24 mouse cellular contexts compared by ENCODE assay signal in genomic region chr1:170453455-170453854, GRCm38 (mm10).
DNase-seq lines count a peak whose midpoint lies in the region; ATAC-seq and TF ChIP-seq lines count a peak whose summit lies in the region.
"Had no signal": no experiment of that assay in that cellular context is flagged by ENCODE, and none has a peak within 500 bp of the region (broad histone marks: within the 10 kb centered on the region; RNA-seq: fewer than 3 reads in every experiment).

No protein-coding gene starts in this region.

- H3K4me2 ChIP-seq in forebrain, embryonic 12.5 days = no peak overlapping the region
- H3K4me2 ChIP-seq in forebrain, postnatal 0 days (ENCODE audit: low read depth) = no peak overlapping the region
- H3K4me2 ChIP-seq in hindbrain, embryonic 13.5 days = no peak overlapping the region
- H3K4me2 ChIP-seq in hindbrain, embryonic 11.5 days (replicated peaks; ENCODE audit: low read depth, low read length) = no peak overlapping the region
- no peak overlapping the region for H3K4me2 ChIP-seq in midbrain, embryonic 13.5 days (replicated peaks)
- no peak overlapping the region for H3K4me2 ChIP-seq in midbrain, embryonic 16.5 days (ENCODE audit: low read length)
- H3K4me2 ChIP-seq: embryonic facial prominence, embryonic 12.5 days had no signal

- H3K36me3 ChIP-seq in forebrain, embryonic 12.5 days (replicated peaks) = no peaks in the 10 kb centered on the region
- no peaks in the 10 kb centered on the region for H3K36me3 ChIP-seq in forebrain, postnatal 0 days (ENCODE audit: insufficient read depth)
- no peaks in the 10 kb centered on the region for H3K36me3 ChIP-seq in hindbrain, embryonic 13.5 days
- no peaks in the 10 kb centered on the region for H3K36me3 ChIP-seq in hindbrain, embryonic 11.5 days (ENCODE audit: control insufficient read depth, insufficient read depth, low read length)
- no peaks in the 10 kb centered on the region for H3K36me3 ChIP-seq in midbrain, embryonic 13.5 days
- H3K36me3 ChIP-seq in midbrain, embryonic 16.5 days (ENCODE audit: control insufficient read depth, insufficient read depth, low read length) = no peaks in the 10 kb centered on the region
- H3K36me3 ChIP-seq: embryonic facial prominence, embryonic 10.5 days; embryonic facial prominence, embryonic 12.5 days; G1E had no signal

- 61% methylated on average over 3 of the region's 3 CpGs for whole genome bisulfite sequencing in forebrain, embryonic 12.5 days
- WGBS in forebrain, postnatal 0 days = 49% methylated on average over 3 of the region's 3 CpGs
- WGBS in hindbrain, embryonic 13.5 days = 47% methylated on average over 3 of the region's 3 CpGs
- 48% methylated on average over 3 of the region's 3 CpGs for WGBS in hindbrain, embryonic 11.5 days
- WGBS in midbrain, embryonic 13.5 days = 37% methylated on average over 3 of the region's 3 CpGs
- 53% methylated on average over 3 of the region's 3 CpGs for WGBS in midbrain, embryonic 16.5 days

- no peak for TF ChIP-seq CTCF in forebrain, postnatal 0 days (IDR thresholded peaks at IDR 0.05; ENCODE audit: low read depth)

- no peak for DNase-seq in forebrain, postnatal 0 days
- DNase-seq in hindbrain, embryonic 11.5 days (ENCODE audit: low spot score) = no peak
- DNase-seq in retina, embryonic 14.5 days (ENCODE audit: low spot score) = peak; percentile 39
- DNase-seq in retina, postnatal 1 day = no peak
- DNase-seq: adrenal gland, adult 8-10 months; adrenal gland, postnatal 14 days; adrenal gland, postnatal 36 days; B cell, adult 2 months; cerebellum, adult 11-12 months; cerebellum, adult 2 months; cerebellum, adult 9-10 months; cerebellum, postnatal 10 days; cerebellum, postnatal 25 days had no signal

- H3K9ac ChIP-seq in forebrain, embryonic 12.5 days = no peak overlapping the region
- no peak overlapping the region for H3K9ac ChIP-seq in forebrain, postnatal 0 days
- H3K9ac ChIP-seq in hindbrain, embryonic 13.5 days = no peak overlapping the region
- H3K9ac ChIP-seq in hindbrain, embryonic 11.5 days (ENCODE audit: low read depth, low read length) = no peak overlapping the region
- no peak overlapping the region for H3K9ac ChIP-seq in midbrain, embryonic 13.5 days (replicated peaks)
- no peak overlapping the region for H3K9ac ChIP-seq in midbrain, embryonic 16.5 days (ENCODE audit: low read depth, low read length)
- H3K9ac ChIP-seq: embryonic facial prominence, embryonic 12.5 days had no signal

- no peak overlapping the region for H3K4me3 ChIP-seq in forebrain, embryonic 12.5 days (replicated peaks)
- H3K4me3 ChIP-seq in forebrain, postnatal 0 days (ENCODE audit: low read depth, low read length) = no peak overlapping the region
- no peak overlapping the region for H3K4me3 ChIP-seq in hindbrain, embryonic 13.5 days
- no peak overlapping the region for H3K4me3 ChIP-seq in hindbrain, embryonic 11.5 days (ENCODE audit: low read depth, low read length)
- no peak overlapping the region for H3K4me3 ChIP-seq in midbrain, embryonic 13.5 days (replicated peaks)
- H3K4me3 ChIP-seq in midbrain, embryonic 16.5 days (ENCODE audit: low read depth, low read length) = no peak overlapping the region
- H3K4me3 ChIP-seq: embryonic facial prominence, embryonic 10.5 days; embryonic facial prominence, embryonic 12.5 days had no signal

- H3K9me3 ChIP-seq in forebrain, embryonic 12.5 days = no peaks in the 10 kb centered on the region
- H3K9me3 ChIP-seq in forebrain, postnatal 0 days (ENCODE audit: low read length) = no peaks in the 10 kb centered on the region
- peaks cover 6% of the 10 kb centered on the region; the same call in 1 of the 2 replicates for H3K9me3 ChIP-seq in hindbrain, embryonic 13.5 days
- H3K9me3 ChIP-seq in hindbrain, embryonic 11.5 days (ENCODE audit: control insufficient read depth, low read length) = no peaks in the 10 kb centered on the region
- H3K9me3 ChIP-seq in midbrain, embryonic 13.5 days = no peaks in the 10 kb centered on the region
- no peaks in the 10 kb centered on the region for H3K9me3 ChIP-seq in midbrain, embryonic 16.5 days (replicated peaks; ENCODE audit: control insufficient read depth, low read length, poor library complexity, severe bottlenecking)
- H3K9me3 ChIP-seq: embryonic facial prominence, embryonic 12.5 days; G1E had no signal

- no peak overlapping the region for H3K27ac ChIP-seq in forebrain, embryonic 12.5 days
- H3K27ac ChIP-seq in forebrain, postnatal 0 days (ENCODE audit: low read depth, low read length) = no peak overlapping the region
- 0 out of 2 replicates have a peak overlapping the region, but pooled peaks have one; percentile 18 for H3K27ac ChIP-seq in hindbrain, embryonic 13.5 days
- no peak overlapping the region for H3K27ac ChIP-seq in hindbrain, embryonic 11.5 days (ENCODE audit: low read depth, low read length)
- H3K27ac ChIP-seq in midbrain, embryonic 13.5 days = no peak overlapping the region
- H3K27ac ChIP-seq in midbrain, embryonic 16.5 days (ENCODE audit: low read length) = no peak overlapping the region
- H3K27ac ChIP-seq: embryonic facial prominence, embryonic 10.5 days; embryonic facial prominence, embryonic 12.5 days had no signal

- H3K27me3 ChIP-seq in forebrain, embryonic 12.5 days = no peaks in the 10 kb centered on the region
- no peaks in the 10 kb centered on the region for H3K27me3 ChIP-seq in forebrain, postnatal 0 days (ENCODE audit: insufficient read depth, low read length)
- H3K27me3 ChIP-seq in hindbrain, embryonic 13.5 days = no peaks in the 10 kb centered on the region
- no peaks in the 10 kb centered on the region for H3K27me3 ChIP-seq in hindbrain, embryonic 11.5 days (ENCODE audit: control insufficient read depth, insufficient read depth, low read length)
- H3K27me3 ChIP-seq in midbrain, embryonic 13.5 days = no peaks in the 10 kb centered on the region
- no peaks in the 10 kb centered on the region for H3K27me3 ChIP-seq in midbrain, embryonic 16.5 days (ENCODE audit: control insufficient read depth, insufficient read depth, low read depth, low read length)
- H3K27me3 ChIP-seq: embryonic facial prominence, embryonic 12.5 days; Patski had no signal

- peaks cover 3% of the 10 kb centered on the region; the same call in 1 of the 2 replicates for H3K4me1 ChIP-seq in forebrain, embryonic 12.5 days
- no peaks in the 10 kb centered on the region for H3K4me1 ChIP-seq in forebrain, postnatal 0 days (ENCODE audit: insufficient read depth)
- H3K4me1 ChIP-seq in hindbrain, embryonic 13.5 days (replicated peaks) = peaks cover 21% of the 10 kb centered on the region
- H3K4me1 ChIP-seq in hindbrain, embryonic 11.5 days (replicated peaks; ENCODE audit: control insufficient read depth, insufficient read depth, low read length) = no peaks in the 10 kb centered on the region
- H3K4me1 ChIP-seq in midbrain, embryonic 13.5 days (replicated peaks) = peaks cover 15% of the 10 kb centered on the region
- no peaks in the 10 kb centered on the region for H3K4me1 ChIP-seq in midbrain, embryonic 16.5 days (ENCODE audit: control insufficient read depth, insufficient read depth, low read length)

- ATAC-seq in forebrain, embryonic 12.5 days (ENCODE audit: low FRiP score) = 0 out of 2 replicates have a peak, but pooled peaks have one; percentile 51
- no peak for ATAC-seq in forebrain, postnatal 0 days
- no peak for ATAC-seq in hindbrain, embryonic 13.5 days (ENCODE audit: low FRiP score)
- ATAC-seq in hindbrain, embryonic 11.5 days (ENCODE audit: low FRiP score) = no peak
- 0 out of 2 replicates have a peak, but pooled peaks have one; percentile 67 for ATAC-seq in midbrain, embryonic 13.5 days
- ATAC-seq in midbrain, embryonic 16.5 days = no peak
- ATAC-seq: activated CD4-positive, CD25-positive, alpha-beta regulatory T cell, adult 4 months; CD4-positive, CD25-positive, alpha-beta regulatory T cell, adult 4 months; forebrain, embryonic 14.5 days; Patski had no signal

Comparison
In these comparisons a context has a peak if more than half of its experiments do, and no peak if none do; other contexts are left out.
1. ATAC-seq: peak in forebrain, embryonic 12.5 days (single experiment) and midbrain, embryonic 13.5 days (single experiment); none in forebrain, postnatal 0 days (single experiment), hindbrain, embryonic 13.5 days (single experiment), hindbrain, embryonic 11.5 days (single experiment) and midbrain, embryonic 16.5 days (single experiment).